Mouse (Mus musculus) skeletal muscle tissue, adult 2 months (tissue): ENCODE measurements around the gene Tgfbr3.

ENCODE experiments used
- DNase-seq: peaks from one replicate; pipeline ENCODE4 v3.0.0-alpha.2; 2012; ENCODE audit warnings: low read depth, low spot score

The Tgfbr3 gene

GRCm38 (mm10) chr5:107289234-107289764 is at the start of gene Tgfbr3:
Tgfbr3 (minus strand) TSS chr5:107289629.
- DNase-seq: peak; percentile 83

- no peak for DNase-seq
Observed at GRCm38 (mm10) chr5:107330916-107331421, 41.5 kb upstream of the Tgfbr3 start, which contains the start of gene Brdt. Brdt (plus strand) TSS chr5:107331159.

GRCm38 (mm10) chr5:107320703-107321102 is 31.3 kb upstream of the Tgfbr3 start:
- peak; percentile 14 for DNase-seq

- DNase-seq: no peak
Observed at GRCm38 (mm10) chr5:107317141-107317540, 27.7 kb upstream of the Tgfbr3 start.

- no peak for DNase-seq
Observed at GRCm38 (mm10) chr5:107307432-107307831, 18.0 kb upstream of the Tgfbr3 start.

GRCm38 (mm10) chr5:107304117-107304825 is 14.8 kb upstream of the Tgfbr3 start:
- DNase-seq: no peak

GRCm38 (mm10) chr5:107303350-107303861 is 14.0 kb upstream of the Tgfbr3 start:
- DNase-seq: no peak

- DNase-seq: no peak
Observed at GRCm38 (mm10) chr5:107298854-107299253, 9.4 kb upstream of the Tgfbr3 start.

- DNase-seq: no peak
Observed at GRCm38 (mm10) chr5:107296512-107297322, 7.3 kb upstream of the Tgfbr3 start.

- no peak for DNase-seq
Observed at GRCm38 (mm10) chr5:107295817-107296511, 6.5 kb upstream of the Tgfbr3 start.

GRCm38 (mm10) chr5:107295061-107295816 is 5.8 kb upstream of the Tgfbr3 start:
- DNase-seq: peak; percentile 47

GRCm38 (mm10) chr5:107294041-107294440 is 4.6 kb upstream of the Tgfbr3 start:
- no peak for DNase-seq

- no peak for DNase-seq
Observed at GRCm38 (mm10) chr5:107289986-107290385, 557 bp upstream of the Tgfbr3 start.

- no peak for DNase-seq
Observed at GRCm38 (mm10) chr5:107288427-107289233, 799 bp downstream of the Tgfbr3 start.

- DNase-seq: no peak
Observed at GRCm38 (mm10) chr5:107287908-107288267, 1.5 kb downstream of the Tgfbr3 start.

GRCm38 (mm10) chr5:107287254-107287907 is 2.0 kb downstream of the Tgfbr3 start:
- peak; percentile 60 for DNase-seq

GRCm38 (mm10) chr5:107285563-107285962 is 3.9 kb downstream of the Tgfbr3 start:
- no peak for DNase-seq

- peak; percentile 72 for DNase-seq
Observed at GRCm38 (mm10) chr5:107283935-107284524, 5.4 kb downstream of the Tgfbr3 start.
